Mouse (Mus musculus): ENCODE data around the gene Gimap7.

GRCm38 (mm10) chr6:48747091-48747966 lies 28.9 kb downstream of the Gimap7 start:
- no peak for TF ChIP-seq CTCF (IDR thresholded peaks at IDR 0.05; ENCODE audit: low read depth)
- no peak for TF ChIP-seq EP300 (IDR thresholded peaks at IDR 0.05; ENCODE audit: low read depth)
